Mouse (Mus musculus): ENCODE measurements around the gene Tefm.

Tefm gene

GRCm38 (mm10) chr11:80159018-80159417 is 17.0 kb upstream of the Tefm start:
- CTCF ChIA-PET, result interaction anchor here (0.7 kb wide), 1 partner anchor 352 kb away, joined by 3 read pairs; no protein-coding TSS in a partner anchor

GRCm38 (mm10) chr11:80156841-80157240 is 14.9 kb upstream of the Tefm start:
- CTCF ChIA-PET, result no interaction called here

DNA sequence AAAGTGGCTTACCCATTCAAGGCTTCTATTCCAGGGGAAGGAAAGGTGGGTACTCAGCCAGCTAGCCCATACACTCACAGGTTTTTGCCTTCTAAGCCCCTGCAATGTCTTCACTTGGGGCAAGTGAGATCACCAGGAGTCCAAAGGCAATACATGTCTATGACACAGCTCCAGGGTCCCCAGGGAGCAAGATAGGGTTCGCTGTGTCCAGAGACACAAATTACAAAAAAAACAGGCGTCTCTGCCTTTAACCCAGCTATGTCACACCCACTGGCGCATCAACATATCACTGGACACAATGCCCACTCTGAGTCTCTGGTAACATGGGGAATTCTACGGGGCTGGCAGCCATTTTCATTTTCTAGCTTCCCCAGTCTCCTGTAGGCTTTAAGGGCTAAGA is 14.0 kb upstream of the Tefm start:
- CTCF ChIA-PET, result interaction anchor here (0.8 kb wide), 1 partner anchor 43 kb away, joined by 3 read pairs; no protein-coding TSS in a partner anchor

DNA sequence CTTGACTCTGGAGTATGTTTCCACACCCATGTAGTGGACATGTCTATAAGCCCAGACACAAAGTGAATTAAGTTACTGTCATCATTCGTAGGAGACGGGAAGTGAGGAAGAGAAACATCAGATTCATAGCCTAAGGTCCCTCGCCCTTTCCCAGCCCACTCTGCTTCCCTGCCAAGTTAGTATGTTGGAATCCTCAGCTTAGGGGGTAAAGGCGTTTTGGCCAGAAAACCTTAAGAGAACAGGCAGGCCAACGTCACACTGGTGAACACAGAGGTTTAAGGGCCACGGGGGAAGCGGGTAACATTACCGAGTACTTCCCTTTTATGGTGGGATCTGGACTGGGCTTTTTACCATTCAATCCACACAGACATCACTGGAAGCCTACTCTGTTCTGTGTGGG is 13.6 kb upstream of the Tefm start:
- CTCF ChIA-PET, result interaction anchor here (0.6 to 0.8 kb wide), 2 partner anchors 44 to 58 kb away, joined by 3 read pairs; no protein-coding TSS in a partner anchor

DNA sequence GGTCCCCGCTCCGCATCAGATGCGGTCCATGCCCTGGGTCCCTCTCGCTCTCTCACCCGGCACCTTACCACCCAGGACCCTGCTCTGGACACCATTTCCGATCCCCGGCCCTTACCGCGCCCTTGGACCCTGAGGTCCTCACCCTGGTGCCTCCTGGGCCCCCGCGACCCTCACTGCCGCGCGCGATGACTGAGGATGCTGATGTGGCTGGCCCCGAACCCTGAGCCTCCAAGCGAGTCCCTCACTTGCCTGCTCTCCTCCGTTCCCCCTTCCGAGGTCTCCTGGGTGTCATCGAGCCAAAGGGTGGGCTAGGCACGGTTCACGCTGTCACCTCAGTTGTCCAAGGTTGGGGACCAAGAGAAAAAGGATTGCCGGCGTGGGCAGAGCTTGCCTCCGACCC is 12.5 kb upstream of the Tefm start:
- CTCF ChIA-PET, result no interaction called here

GRCm38 (mm10) chr11:80153857-80154495 is 12.0 kb upstream of the Tefm start, which contains the start of gene Adap2:
Adap2 (plus strand) TSS chr11:80154105.
- CTCF ChIA-PET, result no interaction called here

DNA sequence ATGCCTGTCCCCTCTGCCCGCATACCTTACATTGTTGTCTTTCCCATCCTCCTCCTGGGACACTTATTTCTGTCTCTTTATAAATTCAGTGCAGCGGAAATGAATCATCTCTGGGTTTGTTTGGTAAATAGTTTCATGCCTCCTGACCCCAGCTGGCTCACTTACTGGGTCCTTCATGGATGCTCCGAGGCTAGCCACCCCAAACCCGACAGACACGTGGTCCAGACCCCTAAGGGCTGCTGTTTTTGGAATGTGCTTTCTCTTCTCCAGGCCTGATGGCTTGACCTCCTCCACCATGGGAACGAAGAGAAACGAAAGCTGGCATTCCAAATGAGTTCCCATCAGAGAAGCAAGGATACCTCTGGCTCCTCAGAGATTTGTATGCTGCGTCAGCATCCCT is 10.4 kb upstream of the Tefm start:
- CTCF ChIA-PET, result no interaction called here

DNA sequence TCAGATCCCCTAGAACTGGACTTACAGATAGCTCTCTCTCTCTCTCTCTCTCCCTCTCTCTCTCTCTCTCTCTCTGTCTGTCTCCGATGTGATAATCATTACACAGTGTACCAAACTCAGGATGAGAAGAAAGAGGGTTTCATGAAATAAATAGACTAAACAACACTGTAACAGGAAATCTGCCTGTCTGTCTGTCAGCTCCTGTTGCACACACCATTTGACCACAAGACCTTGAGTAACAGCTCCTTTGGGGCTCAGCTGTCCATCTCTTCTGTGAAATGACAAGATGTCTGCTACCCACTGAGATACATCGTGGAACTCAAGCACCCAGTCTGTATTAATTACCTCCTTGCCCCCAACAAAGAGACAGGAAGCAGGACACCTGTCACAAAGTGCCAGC is 9.6 kb upstream of the Tefm start:
- CTCF ChIA-PET, result interaction anchor here (1.1 kb wide), 1 partner anchor 109 kb away, joined by 6 read pairs; no protein-coding TSS in a partner anchor

GRCm38 (mm10) chr11:80150566-80150965 is 8.6 kb upstream of the Tefm start:
- CTCF ChIA-PET, result interaction anchor here (1.1 kb wide), 1 partner anchor 108 kb away, joined by 6 read pairs; no protein-coding TSS in a partner anchor

GRCm38 (mm10) chr11:80149412-80150023 is 7.5 kb upstream of the Tefm start:
- CTCF ChIA-PET, result no interaction called here

- CTCF ChIA-PET, result interaction anchor here (0.6 kb wide), 1 partner anchor 16 kb away, joined by 10 read pairs; no protein-coding TSS in a partner anchor
Measured at GRCm38 (mm10) chr11:80148974-80149373, 7.0 kb upstream of the Tefm start.

DNA sequence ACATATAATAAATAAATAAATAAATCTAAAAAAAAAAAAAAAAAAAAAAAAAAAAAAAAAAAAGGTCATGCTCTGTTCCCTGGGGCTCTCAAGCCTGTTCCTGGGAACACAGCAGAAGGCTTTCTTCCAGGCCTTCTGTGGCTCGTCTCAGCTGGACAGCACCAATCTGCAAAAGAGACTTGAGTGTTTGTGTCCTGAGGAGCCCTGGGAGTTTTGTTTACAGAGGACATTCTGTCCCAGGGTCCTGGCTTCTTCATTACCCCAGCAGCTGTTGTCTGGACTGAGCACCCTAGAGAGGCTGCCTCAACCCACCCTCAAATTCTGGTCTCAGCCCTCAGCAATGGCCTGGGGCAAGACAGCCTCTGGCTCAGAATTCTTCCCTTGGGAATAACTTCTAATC is 6.3 kb upstream of the Tefm start:
- CTCF ChIA-PET, result interaction anchor here (0.6 kb wide), 2 partner anchors 16 to 40 kb away, joined by 3 to 10 read pairs; no protein-coding TSS in a partner anchor

DNA sequence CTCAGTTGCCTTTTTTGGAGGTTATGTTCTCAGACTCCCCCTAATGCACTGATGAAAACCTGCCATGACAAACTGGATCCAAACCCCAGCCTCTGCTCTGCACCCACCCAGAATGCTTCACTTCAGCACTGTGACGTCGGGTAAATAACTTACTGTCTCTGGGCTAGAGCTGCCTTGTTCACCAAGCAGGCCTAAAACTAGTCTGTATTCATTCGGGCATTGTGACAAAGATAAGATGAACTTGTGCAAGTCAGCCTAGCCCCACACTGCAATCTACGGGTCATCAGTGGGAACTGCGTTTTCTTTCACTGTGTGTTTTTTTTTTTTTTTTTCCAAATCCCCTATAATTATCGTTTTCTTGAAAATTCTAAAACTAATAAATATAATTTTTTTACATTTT is 5.8 kb upstream of the Tefm start:
- CTCF ChIA-PET, result interaction anchor here (0.6 kb wide), 1 partner anchor 39 kb away, joined by 3 read pairs; no protein-coding TSS in a partner anchor

DNA sequence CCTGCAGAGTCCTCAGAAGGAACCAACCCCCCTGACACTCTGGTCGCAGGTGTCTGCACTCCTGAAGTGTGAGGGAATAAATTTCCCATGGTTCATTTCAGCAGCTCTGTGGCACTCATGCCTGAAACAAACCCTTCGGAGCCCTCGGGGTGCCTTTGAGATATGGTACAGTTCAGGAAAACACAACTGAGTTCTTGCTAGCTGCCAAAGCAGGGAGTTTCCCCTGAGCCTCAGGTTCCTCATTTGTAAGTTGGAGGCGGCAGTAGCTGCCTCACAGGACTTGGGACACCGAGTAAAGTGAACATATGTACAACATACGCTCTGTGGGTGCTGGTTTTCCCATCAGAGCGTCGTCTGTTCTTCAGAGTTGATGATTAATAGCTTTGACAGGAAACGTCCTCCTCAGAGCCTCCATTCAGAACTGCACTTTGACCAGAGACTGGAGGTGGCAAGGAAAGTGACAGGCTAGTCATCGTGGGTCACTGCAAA is 3.9 kb upstream of the Tefm start:
- CTCF ChIA-PET, result interaction anchor here (0.6 kb wide), 1 partner anchor 8 kb away, joined by 3 read pairs; no protein-coding TSS in a partner anchor

DNA sequence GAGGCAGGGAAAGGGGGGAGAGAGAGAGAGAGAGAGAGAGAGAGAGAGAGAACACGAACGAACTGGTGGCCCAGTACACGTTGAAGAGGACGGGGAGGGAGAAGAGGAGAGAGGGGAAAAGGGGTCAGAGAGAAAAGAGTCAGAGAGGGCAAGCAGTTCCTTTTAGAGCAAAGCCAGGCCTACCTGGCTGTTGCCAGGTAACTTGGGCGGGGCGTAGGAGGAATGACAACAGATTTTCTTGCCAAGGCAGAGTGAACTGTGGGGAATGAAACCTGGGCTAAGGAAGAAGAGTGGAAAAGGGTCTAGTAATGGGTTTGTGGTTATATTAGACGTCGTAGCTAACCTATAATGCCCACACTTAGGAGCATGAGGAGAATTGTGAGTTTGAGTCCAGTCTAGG is 897 bp upstream of the Tefm start:
- CTCF ChIA-PET, result interaction anchor here (0.6 kb wide), 1 partner anchor 31 kb away, joined by 3 read pairs; no protein-coding TSS in a partner anchor

- CTCF ChIA-PET, result interaction anchor here (0.8 kb wide), 1 partner anchor 8 kb away, joined by 3 read pairs; no protein-coding TSS in a partner anchor
Measured at GRCm38 (mm10) chr11:80137773-80138172, 4.2 kb downstream of the Tefm start.

DNA sequence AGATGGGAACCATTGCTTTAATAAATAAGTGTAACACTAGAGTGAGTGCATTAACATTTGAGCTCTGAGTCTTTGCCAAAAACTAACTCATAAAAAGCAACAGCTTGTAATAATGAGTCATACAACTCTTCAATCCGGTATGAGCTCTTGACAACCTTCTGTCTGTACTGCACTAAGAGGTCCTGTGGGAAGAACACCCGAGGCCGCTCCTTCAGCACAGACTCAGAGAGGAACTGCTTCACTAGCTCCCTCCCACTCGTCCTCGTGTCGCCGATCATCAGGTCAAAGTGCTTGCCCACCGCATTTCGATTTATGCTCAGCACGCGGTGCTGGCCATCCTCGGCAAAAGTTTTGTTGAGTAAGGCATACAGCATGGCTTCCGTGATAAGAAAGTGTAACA is 5.2 kb downstream of the Tefm start:
- CTCF ChIA-PET, result no interaction called here

- CTCF ChIA-PET, result no interaction called here
Measured at GRCm38 (mm10) chr11:80135954-80136683, 5.9 kb downstream of the Tefm start.

DNA sequence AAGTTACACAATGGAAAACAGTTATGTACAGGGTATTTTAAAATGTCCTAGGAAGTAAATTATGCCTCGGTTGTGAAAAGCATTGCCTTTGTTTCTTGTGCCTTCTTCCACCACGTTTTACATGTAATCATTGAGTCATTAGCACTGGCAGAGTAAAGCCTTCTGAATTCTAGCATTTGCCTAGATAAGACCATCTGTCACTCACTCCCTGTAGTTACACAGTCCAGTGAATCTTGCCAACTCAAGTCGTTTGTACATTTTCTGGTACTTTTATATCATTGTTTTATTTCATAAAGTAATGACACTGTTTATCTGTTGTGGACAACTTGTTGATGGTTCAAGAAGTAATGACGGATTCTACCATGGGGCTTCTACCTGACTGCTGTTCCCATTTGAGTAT is 7.2 kb downstream of the Tefm start:
- CTCF ChIA-PET, result no interaction called here

DNA sequence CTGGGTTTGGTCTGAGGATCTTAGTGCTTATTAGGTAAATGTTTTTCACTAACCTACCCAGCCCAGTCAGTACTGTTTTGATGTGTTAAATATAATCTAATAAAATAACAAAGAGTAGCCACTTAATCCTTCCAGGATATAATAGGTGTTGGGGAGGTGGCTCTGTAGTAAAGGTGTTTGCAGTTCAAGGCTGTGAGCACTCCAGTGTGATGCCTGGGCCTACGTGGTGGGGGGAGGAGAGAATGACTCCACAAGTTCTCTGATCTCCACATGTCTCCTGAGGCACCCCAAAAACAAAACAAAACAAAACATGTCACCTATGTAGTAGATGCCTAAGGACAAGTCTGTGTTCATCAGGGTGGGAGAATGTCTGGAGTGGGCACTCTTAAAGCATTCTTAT is 9.9 kb downstream of the Tefm start:
- CTCF ChIA-PET, result no interaction called here

GRCm38 (mm10) chr11:80116411-80116810 is 25.6 kb downstream of the Tefm start:
- CTCF ChIA-PET, result no interaction called here

GRCm38 (mm10) chr11:80104407-80104806 is 37.6 kb downstream of the Tefm start:
- CTCF ChIA-PET, result no interaction called here
